Mouse (Mus musculus) small intestine, adult 2 months (tissue): ENCODE results near the gene Sh3d21.

Source experiments
- CTCF ChIP-seq: fragments of 200-500 bp; IDR thresholded peaks from 2 replicates; pipeline ENCODE4 v1.5.1; 2012; ENCODE audit warnings: low read depth, mild to moderate bottlenecking, control low read depth, inconsistent platforms, low read length, moderate library complexity, mixed read lengths; ENCODE audit not compliant: insufficient replicate concordance, insufficient read length; ENCODE audit errors: extremely low read depth
- POLR2A ChIP-seq: fragments of 200-500 bp; IDR thresholded peaks from 2 replicates; pipeline ENCODE4 v1.6.1; 2012; ENCODE audit warnings: low read depth, mild to moderate bottlenecking, control low read depth, inconsistent platforms, low read length, moderate library complexity

GRCm38 (mm10) chr4:126120506-126120905 is 42.8 kb downstream of the Sh3d21 start:
- TF ChIP-seq POLR2A (no peak), CTCF (no peak)
